Mouse (Mus musculus) lung, adult 2 months (tissue): ENCODE data around the gene Rab1b.

Source experiments
- CTCF ChIP-seq: fragments of 200-500 bp; IDR thresholded peaks from 2 replicates; pipeline ENCODE4 v1.5.1; 2011; ENCODE audit warnings: mild to moderate bottlenecking, low read length, control low read depth; ENCODE audit not compliant: insufficient read depth
- POLR2A ChIP-seq: fragments of 200-500 bp; IDR thresholded peaks from 2 replicates; pipeline ENCODE4 v1.6.1; 2011; ENCODE audit warnings: low read depth, mild to moderate bottlenecking, control low read depth, low read length, borderline replicate concordance; ENCODE audit errors: extremely low read depth

GRCm38 (mm10) chr19:5068570-5069234 lies 38.2 kb downstream of the Rab1b start:
- TF ChIP-seq CTCF (no peak), POLR2A (no peak)
